Mouse (Mus musculus): ENCODE measurements around the gene Paqr3. TPM values are rescaled to one million over a fixed set of nuclear protein-coding genes. Genes with fewer than 3 reads are reported as not detected.
A peak's percentile ranks its signal among the peaks of the same experiment; 100 is the strongest.

Paqr3 gene
- polyA plus RNA-seq, 1 experiment from 2014 or later = 2.7 TPM

DNA sequence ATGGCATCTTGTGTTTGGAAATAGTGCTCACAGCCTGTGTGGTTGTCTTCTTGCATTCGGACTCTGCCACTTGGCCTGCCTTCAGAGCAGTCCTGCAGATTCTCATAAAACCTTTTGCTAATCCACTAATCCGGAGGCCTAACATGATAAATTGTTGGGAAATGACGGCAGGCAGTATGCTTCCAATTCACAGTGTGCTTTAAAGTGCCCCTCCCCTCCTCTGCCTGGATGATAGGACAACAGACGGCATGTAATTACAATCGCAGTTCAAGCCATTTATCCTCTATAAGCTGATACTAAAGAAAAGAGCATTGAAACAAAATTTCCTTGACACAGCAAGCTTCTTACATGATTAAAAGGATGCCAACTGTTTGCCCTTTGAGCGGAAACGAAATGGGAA lies 33.7 kb downstream of the Paqr3 start:
- no peaks in the 10 kb centered on the region for H3K4me1 ChIP-seq (replicated peaks; ENCODE audit: control insufficient read depth, insufficient read depth, low read length)
- no peaks in the 10 kb centered on the region for H3K9me3 ChIP-seq (ENCODE audit: control insufficient read depth, low read length)
- 74% methylated on average over 7 of the region's 7 CpGs for WGBS
- H3K36me3 ChIP-seq (ENCODE audit: control insufficient read depth, insufficient read depth, low read length) = no peaks in the 10 kb centered on the region
- H3K4me2 ChIP-seq (ENCODE audit: low read depth, low read length) = no peak overlapping the region
- H3K4me3 ChIP-seq (ENCODE audit: low read length) = no peak overlapping the region
- H3K27ac ChIP-seq (ENCODE audit: low read length) = no peak overlapping the region
- no peaks in the 10 kb centered on the region for H3K27me3 ChIP-seq (ENCODE audit: control insufficient read depth, insufficient read depth, low read depth, low read length)
- ATAC-seq (ENCODE audit: low read depth) = no peak
- no peak overlapping the region for H3K9ac ChIP-seq (ENCODE audit: low read length)

GRCm38 (mm10) chr5:97076167-97076566 lies 35.2 kb downstream of the Paqr3 start:
- no peaks in the 10 kb centered on the region for H3K4me1 ChIP-seq (replicated peaks; ENCODE audit: control insufficient read depth, insufficient read depth, low read length)
- no peak overlapping the region for H3K4me2 ChIP-seq (ENCODE audit: low read depth, low read length)
- 89% methylated on average over 5 of the region's 5 CpGs for whole genome bisulfite sequencing
- H3K4me3 ChIP-seq (ENCODE audit: low read length) = no peak overlapping the region
- H3K9ac ChIP-seq (ENCODE audit: low read length) = no peak overlapping the region
- H3K9me3 ChIP-seq (ENCODE audit: control insufficient read depth, low read length) = no peaks in the 10 kb centered on the region
- ATAC-seq (ENCODE audit: low read depth) = no peak
- no peaks in the 10 kb centered on the region for H3K27me3 ChIP-seq (ENCODE audit: control insufficient read depth, insufficient read depth, low read depth, low read length)
- H3K27ac ChIP-seq (ENCODE audit: low read length) = no peak overlapping the region
- H3K36me3 ChIP-seq (ENCODE audit: control insufficient read depth, insufficient read depth, low read length) = no peaks in the 10 kb centered on the region

- Histone ChIP-seq H3K9ac (ENCODE audit: low read length) (no peak overlapping the region), H3K4me2 (ENCODE audit: low read depth, low read length) (no peak overlapping the region), H3K4me1 (replicated peaks; ENCODE audit: control insufficient read depth, insufficient read depth, low read length) (no peaks in the 10 kb centered on the region), H3K27me3 (ENCODE audit: control insufficient read depth, insufficient read depth, low read depth, low read length) (no peaks in the 10 kb centered on the region), H3K4me3 (ENCODE audit: low read length) (no peak overlapping the region), H3K27ac (ENCODE audit: low read length) (no peak overlapping the region), H3K36me3 (ENCODE audit: control insufficient read depth, insufficient read depth, low read length) (no peaks in the 10 kb centered on the region; the same call in 1 of the 2 replicates), H3K9me3 (ENCODE audit: control insufficient read depth, low read length) (no peaks in the 10 kb centered on the region)
- ATAC-seq (ENCODE audit: low read depth) = no peak
- 87% methylated on average over 11 of the region's 11 CpGs for WGBS
Observed at GRCm38 (mm10) chr5:97075476-97076151, 35.8 kb downstream of the Paqr3 start.

- WGBS = 85% methylated on average over 4 of the region's 4 CpGs
- peaks cover 12% of the 10 kb centered on the region; the same call in 1 of the 2 replicates for H3K36me3 ChIP-seq (ENCODE audit: control insufficient read depth, insufficient read depth, low read length)
- H3K9ac ChIP-seq (ENCODE audit: low read length) = no peak overlapping the region
Observed at GRCm38 (mm10) chr5:97065746-97066145, 45.6 kb downstream of the Paqr3 start.

GRCm38 (mm10) chr5:97062041-97062440 lies 49.4 kb downstream of the Paqr3 start:
- H3K36me3 ChIP-seq (ENCODE audit: control insufficient read depth, insufficient read depth, low read length) = peaks cover 12% of the 10 kb centered on the region; the same call in 1 of the 2 replicates
- no peaks in the 10 kb centered on the region for H3K27me3 ChIP-seq (ENCODE audit: control insufficient read depth, insufficient read depth, low read depth, low read length)
- no peaks in the 10 kb centered on the region for H3K4me1 ChIP-seq (replicated peaks; ENCODE audit: control insufficient read depth, insufficient read depth, low read length)
- H3K4me3 ChIP-seq (ENCODE audit: low read length) = no peak overlapping the region
- WGBS = 58% methylated on average over 1 of the region's 1 CpGs
- H3K9me3 ChIP-seq (ENCODE audit: control insufficient read depth, low read length) = no peaks in the 10 kb centered on the region
- ATAC-seq (ENCODE audit: low read depth) = no peak
- H3K4me2 ChIP-seq (ENCODE audit: low read depth, low read length) = no peak overlapping the region
- H3K27ac ChIP-seq (ENCODE audit: low read length) = no peak overlapping the region
- no peak overlapping the region for H3K9ac ChIP-seq (ENCODE audit: low read length)

More at GRCm38 (mm10) chr5:97065746-97066145, 45.6 kb downstream of the Paqr3 start:
- no peak overlapping the region for H3K27ac ChIP-seq (ENCODE audit: low read length)
- no peaks in the 10 kb centered on the region for H3K4me1 ChIP-seq (replicated peaks; ENCODE audit: control insufficient read depth, insufficient read depth, low read length)
- no peak for ATAC-seq (ENCODE audit: low read depth)
- no peak overlapping the region for H3K4me2 ChIP-seq (ENCODE audit: low read depth, low read length)
- no peaks in the 10 kb centered on the region for H3K27me3 ChIP-seq (ENCODE audit: control insufficient read depth, insufficient read depth, low read depth, low read length)
- no peak overlapping the region for H3K4me3 ChIP-seq (ENCODE audit: low read length)
- no peaks in the 10 kb centered on the region for H3K9me3 ChIP-seq (ENCODE audit: control insufficient read depth, low read length)

GRCm38 (mm10) chr5:97060864-97061263 lies 50.5 kb downstream of the Paqr3 start:
- no peaks in the 10 kb centered on the region for H3K9me3 ChIP-seq (ENCODE audit: control insufficient read depth, low read length)
- 65% methylated on average over 3 of the region's 3 CpGs for WGBS
- no peaks in the 10 kb centered on the region for H3K27me3 ChIP-seq (ENCODE audit: control insufficient read depth, insufficient read depth, low read depth, low read length)
- no peaks in the 10 kb centered on the region for H3K4me1 ChIP-seq (replicated peaks; ENCODE audit: control insufficient read depth, insufficient read depth, low read length)
- no peak overlapping the region for H3K9ac ChIP-seq (ENCODE audit: low read length)
- H3K4me3 ChIP-seq (ENCODE audit: low read length) = no peak overlapping the region
- H3K27ac ChIP-seq (ENCODE audit: low read length) = no peak overlapping the region
- H3K4me2 ChIP-seq (ENCODE audit: low read depth, low read length) = no peak overlapping the region
- ATAC-seq (ENCODE audit: low read depth) = no peak
- H3K36me3 ChIP-seq (ENCODE audit: control insufficient read depth, insufficient read depth, low read length) = peaks cover 11% of the 10 kb centered on the region; the same call in 1 of the 2 replicates

GRCm38 (mm10) chr5:97056791-97057450 lies 54.5 kb downstream of the Paqr3 start:
- no peaks in the 10 kb centered on the region for H3K27me3 ChIP-seq (ENCODE audit: control insufficient read depth, insufficient read depth, low read depth, low read length)
- H3K4me1 ChIP-seq (replicated peaks; ENCODE audit: control insufficient read depth, insufficient read depth, low read length) = no peaks in the 10 kb centered on the region
- no peaks in the 10 kb centered on the region for H3K9me3 ChIP-seq (ENCODE audit: control insufficient read depth, low read length)
- peaks cover 6% of the 10 kb centered on the region; the same call in 1 of the 2 replicates for H3K36me3 ChIP-seq (ENCODE audit: control insufficient read depth, insufficient read depth, low read length)
- no peak overlapping the region for H3K27ac ChIP-seq (ENCODE audit: low read length)
- H3K9ac ChIP-seq (ENCODE audit: low read length) = no peak overlapping the region
- H3K4me2 ChIP-seq (ENCODE audit: low read depth, low read length) = no peak overlapping the region
- 81% methylated on average over 12 of the region's 12 CpGs for WGBS
- ATAC-seq (ENCODE audit: low read depth) = no peak
- H3K4me3 ChIP-seq (ENCODE audit: low read length) = no peak overlapping the region

DNA sequence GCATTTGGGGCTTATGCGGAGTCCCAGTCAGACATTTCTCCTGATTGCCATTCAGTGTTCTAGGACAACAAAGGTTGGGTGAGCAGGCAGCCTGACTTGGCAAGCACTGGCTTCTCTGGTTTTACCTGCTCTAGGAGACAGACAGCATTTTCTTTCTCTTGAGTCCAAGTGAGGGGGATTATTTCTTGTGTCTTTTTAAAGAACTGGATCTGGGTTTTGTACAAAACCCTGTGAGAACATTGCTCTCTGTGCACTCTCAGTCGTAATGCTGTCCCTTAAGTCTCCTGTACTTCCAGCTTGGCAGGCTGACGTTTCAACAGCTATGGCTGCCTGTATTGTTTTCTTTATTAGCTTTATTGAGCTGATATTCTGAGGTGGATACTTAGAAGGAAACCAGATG lies 55.0 kb downstream of the Paqr3 start:
- no peak overlapping the region for H3K27ac ChIP-seq (ENCODE audit: low read length)
- H3K36me3 ChIP-seq (ENCODE audit: control insufficient read depth, insufficient read depth, low read length) = peaks cover 6% of the 10 kb centered on the region; the same call in 1 of the 2 replicates
- no peak overlapping the region for H3K4me2 ChIP-seq (ENCODE audit: low read depth, low read length)
- H3K9me3 ChIP-seq (ENCODE audit: control insufficient read depth, low read length) = no peaks in the 10 kb centered on the region
- H3K27me3 ChIP-seq (ENCODE audit: control insufficient read depth, insufficient read depth, low read depth, low read length) = no peaks in the 10 kb centered on the region
- ATAC-seq (ENCODE audit: low read depth) = no peak
- WGBS = 86% methylated on average over 3 of the region's 3 CpGs
- H3K4me1 ChIP-seq (replicated peaks; ENCODE audit: control insufficient read depth, insufficient read depth, low read length) = no peaks in the 10 kb centered on the region
- no peak overlapping the region for H3K9ac ChIP-seq (ENCODE audit: low read length)
- H3K4me3 ChIP-seq (ENCODE audit: low read length) = no peak overlapping the region

GRCm38 (mm10) chr5:97055511-97056068 lies 55.8 kb downstream of the Paqr3 start:
- WGBS = 0% methylated on average over 1 of the region's 1 CpGs
- Histone ChIP-seq H3K9ac (ENCODE audit: low read length) (no peak overlapping the region), H3K4me2 (ENCODE audit: low read depth, low read length) (no peak overlapping the region), H3K27ac (ENCODE audit: low read length) (no peak overlapping the region), H3K4me1 (replicated peaks; ENCODE audit: control insufficient read depth, insufficient read depth, low read length) (no peaks in the 10 kb centered on the region), H3K27me3 (ENCODE audit: control insufficient read depth, insufficient read depth, low read depth, low read length) (no peaks in the 10 kb centered on the region), H3K4me3 (ENCODE audit: low read length) (no peak overlapping the region), H3K36me3 (ENCODE audit: control insufficient read depth, insufficient read depth, low read length) (peaks cover 6% of the 10 kb centered on the region; the same call in 1 of the 2 replicates), H3K9me3 (ENCODE audit: control insufficient read depth, low read length) (no peaks in the 10 kb centered on the region)
- peak; percentile 36; the same call in 1 of the 2 replicates for ATAC-seq (ENCODE audit: low read depth)
